ENCODE assay signal across 18 mouse cellular contexts in the genomic region with DNA sequence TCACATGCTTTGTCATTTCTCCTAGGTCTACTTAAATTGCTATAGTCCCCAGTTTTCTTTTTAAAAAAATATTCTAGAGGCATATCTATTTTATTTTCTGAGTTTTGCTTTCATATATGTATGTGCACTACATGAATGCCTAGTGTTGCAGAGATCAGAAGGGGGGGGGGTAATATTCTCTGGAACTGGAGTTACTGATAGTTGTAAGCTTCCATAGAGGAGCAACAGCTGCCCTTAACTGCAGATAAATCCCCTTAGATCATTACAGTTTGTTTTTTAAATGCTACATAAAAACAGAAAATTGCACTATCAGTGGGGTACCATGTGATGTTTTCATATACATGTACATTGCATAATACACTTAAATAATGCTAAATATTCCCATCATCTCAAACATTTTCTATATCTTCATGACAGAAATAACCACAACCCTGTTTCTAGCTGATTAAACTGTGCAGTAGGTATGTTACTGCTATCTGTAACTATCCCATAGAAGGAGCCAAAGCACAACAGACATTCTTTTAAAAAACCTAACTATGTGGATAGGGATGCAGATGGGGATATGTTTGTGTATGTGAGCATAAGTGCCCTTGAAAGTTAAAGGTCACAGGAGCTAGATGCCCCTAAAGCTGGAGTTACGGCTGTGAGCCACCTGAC.
"Had no signal": no experiment of that assay in that cellular context is flagged by ENCODE, and none has a peak within 500 bp of the region (broad histone marks: within the 10 kb centered on the region; RNA-seq: fewer than 3 reads in every experiment).

No protein-coding gene starts in this region.

- H3K36me3 ChIP-seq: limb, embryonic 10.5 days; limb, embryonic 13.5 days; midbrain, embryonic 10.5 days; midbrain, embryonic 13.5 days; neural tube, embryonic 13.5 days had no signal

- H3K4me1 ChIP-seq: midbrain, embryonic 13.5 days had no signal

- H3K27me3 ChIP-seq: limb, embryonic 13.5 days; midbrain, embryonic 13.5 days; neural tube, embryonic 13.5 days had no signal

- ATAC-seq: intestine, embryonic 16.5 days; midbrain, embryonic 13.5 days had no signal

- H3K27ac ChIP-seq: kidney, postnatal 0 days; layer of hippocampus, adult 2 months; limb, embryonic 10.5 days; limb, embryonic 13.5 days; midbrain, embryonic 10.5 days; midbrain, embryonic 13.5 days; neural tube, embryonic 13.5 days had no signal

- H3K9me3 ChIP-seq: limb, embryonic 10.5 days; limb, embryonic 13.5 days; midbrain, embryonic 10.5 days; midbrain, embryonic 13.5 days; neural tube, embryonic 13.5 days had no signal

- H3K9ac ChIP-seq: limb, embryonic 13.5 days; midbrain, embryonic 13.5 days; neural tube, embryonic 13.5 days had no signal

- H3K4me2 ChIP-seq: limb, embryonic 13.5 days; midbrain, embryonic 13.5 days; neural tube, embryonic 13.5 days had no signal

- H3K4me3 ChIP-seq: layer of hippocampus, adult 2 months; limb, embryonic 10.5 days; limb, embryonic 13.5 days; midbrain, embryonic 10.5 days; midbrain, embryonic 13.5 days; myocyte; neural tube, embryonic 13.5 days had no signal

- DNase-seq: kidney, adult 2 months; kidney, postnatal 25 days; layer of hippocampus, adult 9-11 months; lung, adult 2 months; lung, postnatal 14 days; lung, postnatal 4 days; retina, postnatal 1 day; thymus, adult 18-20 months; thymus, postnatal 36 days had no signal
